Mouse (Mus musculus): ENCODE measurements around the gene Prss33. TPM values are rescaled to one million over a fixed set of nuclear protein-coding genes. Genes with fewer than 3 reads are reported as not detected.

Gene Prss33
- polyA plus RNA-seq, 1 experiment from 2014 or later: not detected

Small RNA genes lying within 50 kb of the gene (microRNA-seq; reads per million reads assigned to microRNA genes)
- gene Mir5125: not detected

Other genes with a start within 250 kb of the Prss33 start
- gene Zfp13, start 236.6 kb downstream of the Prss33 start, polyA plus RNA-seq (2015; fragmentation: Nextera tagmentation; extraction: Ambion mirVana): 26.4 and 29.1 TPM in 2 replicates
- 0.20 and 0.25 TPM in 2 replicates for gene Zscan10, start 235.2 kb downstream of the Prss33 start, polyA plus RNA-seq (2015; fragmentation: Nextera tagmentation; extraction: Ambion mirVana)
- gene Mmp25, start 190.8 kb downstream of the Prss33 start, polyA plus RNA-seq (2015; fragmentation: Nextera tagmentation; extraction: Ambion mirVana): 1.2 and 1.5 TPM in 2 replicates
- gene Bicdl2, start 175.6 kb downstream of the Prss33 start, polyA plus RNA-seq (2015; fragmentation: Nextera tagmentation; extraction: Ambion mirVana): 0.19 TPM in 1 of 2 replicates, not detected in the other
- gene Hcfc1r1, start 162.5 kb downstream of the Prss33 start, polyA plus RNA-seq (2015; fragmentation: Nextera tagmentation; extraction: Ambion mirVana): 150 and 153 TPM in 2 replicates
- gene Thoc6, start 162.2 kb downstream of the Prss33 start, polyA plus RNA-seq (2015; fragmentation: Nextera tagmentation; extraction: Ambion mirVana): 41.3 and 42.1 TPM in 2 replicates
- 5.8 and 6.1 TPM in 2 replicates for gene Tnfrsf12a, start 158.6 kb downstream of the Prss33 start, polyA plus RNA-seq (2015; fragmentation: Nextera tagmentation; extraction: Ambion mirVana)
- 0.34 and 0.54 TPM in 2 replicates for gene Cldn6, start 156.8 kb downstream of the Prss33 start, polyA plus RNA-seq (2015; fragmentation: Nextera tagmentation; extraction: Ambion mirVana)
- 1.6 and 2.0 TPM in 2 replicates for gene Cldn9, start 152.0 kb downstream of the Prss33 start, polyA plus RNA-seq (2015; fragmentation: Nextera tagmentation; extraction: Ambion mirVana)
- gene 1520401A03Rik, start 113.3 kb downstream of the Prss33 start, polyA plus RNA-seq (2015; fragmentation: Nextera tagmentation; extraction: Ambion mirVana): 0.13 TPM in 1 of 2 replicates, not detected in the other
- 20.8 and 21.1 TPM in 2 replicates for gene Pkmyt1, start 109.7 kb downstream of the Prss33 start, polyA plus RNA-seq (2015; fragmentation: Nextera tagmentation; extraction: Ambion mirVana)
- 81.4 and 84.1 TPM in 2 replicates for gene Paqr4, start 95.2 kb downstream of the Prss33 start, polyA plus RNA-seq (2015; fragmentation: Nextera tagmentation; extraction: Ambion mirVana)
- gene Kremen2, start 90.2 kb downstream of the Prss33 start, polyA plus RNA-seq (2015; fragmentation: Nextera tagmentation; extraction: Ambion mirVana): 1.4 and 1.8 TPM in 2 replicates
- 202 and 203 TPM in 2 replicates for gene Flywch1, start 64.5 kb downstream of the Prss33 start, polyA plus RNA-seq (2015; fragmentation: Nextera tagmentation; extraction: Ambion mirVana)
- gene Flywch2, start 50.0 kb downstream of the Prss33 start, polyA plus RNA-seq (2015; fragmentation: Nextera tagmentation; extraction: Ambion mirVana): 73.9 and 86.2 TPM in 2 replicates
- 410 and 420 TPM in 2 replicates for gene Srrm2, start 45.5 kb downstream of the Prss33 start, polyA plus RNA-seq (2015; fragmentation: Nextera tagmentation; extraction: Ambion mirVana)
- gene Elob, start 6.9 kb downstream of the Prss33 start, polyA plus RNA-seq (2015; fragmentation: Nextera tagmentation; extraction: Ambion mirVana): 1,167 and 1,245 TPM in 2 replicates
- gene Prss32, start 7.8 kb upstream of the Prss33 start, polyA plus RNA-seq (2015; fragmentation: Nextera tagmentation; extraction: Ambion mirVana): 0.14 TPM in 1 of 2 replicates, not detected in the other
- gene Prss41, start 8.1 kb upstream of the Prss33 start, polyA plus RNA-seq (2015; fragmentation: Nextera tagmentation; extraction: Ambion mirVana): 1.2 and 2.0 TPM in 2 replicates
- not detected in 2 replicates for gene Prss21, start 32.0 kb upstream of the Prss33 start, polyA plus RNA-seq (2015; fragmentation: Nextera tagmentation; extraction: Ambion mirVana)
- not detected in 2 replicates for gene Dcpp1, start 44.8 kb upstream of the Prss33 start, polyA plus RNA-seq (2015; fragmentation: Nextera tagmentation; extraction: Ambion mirVana)
- gene Dcpp2, start 44.8 kb upstream of the Prss33 start, polyA plus RNA-seq (2015; fragmentation: Nextera tagmentation; extraction: Ambion mirVana): not detected in 2 replicates
- gene Dcpp3, start 81.4 kb upstream of the Prss33 start, polyA plus RNA-seq (2015; fragmentation: Nextera tagmentation; extraction: Ambion mirVana): 0.24 TPM in 1 of 2 replicates, not detected in the other
- not detected in 2 replicates for gene Sbp, start 105.6 kb upstream of the Prss33 start, polyA plus RNA-seq (2015; fragmentation: Nextera tagmentation; extraction: Ambion mirVana)
- gene Sbpl, start 119.2 kb upstream of the Prss33 start, polyA plus RNA-seq (2015; fragmentation: Nextera tagmentation; extraction: Ambion mirVana): not detected in 2 replicates
- gene Prss30, start 144.5 kb upstream of the Prss33 start, polyA plus RNA-seq (2015; fragmentation: Nextera tagmentation; extraction: Ambion mirVana): not detected in 2 replicates
- not detected in 2 replicates for gene Prss22, start 162.0 kb upstream of the Prss33 start, polyA plus RNA-seq (2015; fragmentation: Nextera tagmentation; extraction: Ambion mirVana)
- 0.12 and 0.16 TPM in 2 replicates for gene Prss27, start 202.1 kb upstream of the Prss33 start, polyA plus RNA-seq (2015; fragmentation: Nextera tagmentation; extraction: Ambion mirVana)
- gene Kctd5, start 237.4 kb upstream of the Prss33 start, polyA plus RNA-seq (2015; fragmentation: Nextera tagmentation; extraction: Ambion mirVana): 82.0 and 89.9 TPM in 2 replicates